12 mouse cellular contexts compared by ENCODE assay signal in genomic region chr16:29711912-29712681, GRCm38 (mm10).
A peak's percentile ranks its signal among the peaks of the same experiment; 100 is the strongest.
DNase-seq lines count a peak whose midpoint lies in the region; ATAC-seq lines count a peak whose summit lies in the region.
"Had no signal": no experiment of that assay in that cellular context is flagged by ENCODE, and none has a peak within 500 bp of the region (broad histone marks: within the 10 kb centered on the region; RNA-seq: fewer than 3 reads in every experiment).

No protein-coding gene starts in this region.

- no peak overlapping the region for H3K4me2 ChIP-seq in hindbrain, embryonic 16.5 days (ENCODE audit: low read length)
- H3K4me2 ChIP-seq in hindbrain, embryonic 13.5 days, result no peak overlapping the region
- H3K4me2 ChIP-seq in kidney, embryonic 14.5 days (replicated peaks; ENCODE audit: low read depth, low read length), result no peak overlapping the region
- H3K4me2 ChIP-seq in kidney, embryonic 16.5 days (replicated peaks; ENCODE audit: low read depth, low read length), result no peak overlapping the region
- H3K4me2 ChIP-seq: intestine, embryonic 15.5 days; liver, embryonic 13.5 days; midbrain, embryonic 12.5 days had no signal

- H3K9me3 ChIP-seq in hindbrain, embryonic 16.5 days (ENCODE audit: control insufficient read depth, low read length), result no peaks in the 10 kb centered on the region
- H3K9me3 ChIP-seq in hindbrain, embryonic 13.5 days, result no peaks in the 10 kb centered on the region
- no peaks in the 10 kb centered on the region for H3K9me3 ChIP-seq in kidney, embryonic 14.5 days (ENCODE audit: control insufficient read depth, low read length)
- no peaks in the 10 kb centered on the region for H3K9me3 ChIP-seq in kidney, embryonic 16.5 days (ENCODE audit: low read length)
- H3K9me3 ChIP-seq: intestine, embryonic 15.5 days; liver, embryonic 13.5 days; midbrain, embryonic 12.5 days had no signal

- peaks cover 16% of the 10 kb centered on the region for H3K27me3 ChIP-seq in hindbrain, embryonic 16.5 days (replicated peaks; ENCODE audit: control insufficient read depth, insufficient read depth, low read length)
- H3K27me3 ChIP-seq in hindbrain, embryonic 13.5 days, result peaks cover 95% of the 10 kb centered on the region
- no peaks in the 10 kb centered on the region for H3K27me3 ChIP-seq in kidney, embryonic 14.5 days (ENCODE audit: control insufficient read depth, insufficient read depth, low read length)
- H3K27me3 ChIP-seq in kidney, embryonic 16.5 days (ENCODE audit: insufficient read depth, low read length), result peaks cover 3% of the 10 kb centered on the region
- H3K27me3 ChIP-seq: intestine, embryonic 15.5 days; liver, embryonic 13.5 days had no signal

- H3K27ac ChIP-seq in hindbrain, embryonic 16.5 days (ENCODE audit: low read depth, low read length), result no peak overlapping the region
- no peak overlapping the region for H3K27ac ChIP-seq in hindbrain, embryonic 13.5 days
- H3K27ac ChIP-seq in kidney, embryonic 14.5 days (ENCODE audit: low read depth, low read length), result no peak overlapping the region
- no peak overlapping the region for H3K27ac ChIP-seq in kidney, embryonic 16.5 days (ENCODE audit: low read length)
- H3K27ac ChIP-seq: intestine, embryonic 15.5 days; liver, embryonic 13.5 days; midbrain, embryonic 12.5 days had no signal

- H3K4me3 ChIP-seq in hindbrain, embryonic 16.5 days (ENCODE audit: low read length), result no peak overlapping the region
- H3K4me3 ChIP-seq in hindbrain, embryonic 13.5 days, result no peak overlapping the region
- no peak overlapping the region for H3K4me3 ChIP-seq in kidney, embryonic 14.5 days (ENCODE audit: low read length)
- H3K4me3 ChIP-seq in kidney, embryonic 16.5 days (ENCODE audit: low read length), result no peak overlapping the region
- H3K4me3 ChIP-seq: intestine, embryonic 15.5 days; liver, embryonic 13.5 days; midbrain, embryonic 12.5 days had no signal

- peak; percentile 57 for ATAC-seq in hindbrain, embryonic 16.5 days
- no peak for ATAC-seq in hindbrain, embryonic 13.5 days (ENCODE audit: low FRiP score)
- no peak for ATAC-seq in megakaryocyte-erythroid progenitor cell, adult 5-6 weeks (replicated peaks; ENCODE audit: low FRiP score, low TSS enrichment, poor library complexity, severe bottlenecking)
- ATAC-seq in kidney, embryonic 14.5 days (ENCODE audit: low FRiP score, low TSS enrichment), result no peak
- ATAC-seq in kidney, embryonic 16.5 days (ENCODE audit: low FRiP score, low TSS enrichment), result no peak
- ATAC-seq: intestine, embryonic 15.5 days had no signal

- no peaks in the 10 kb centered on the region for H3K36me3 ChIP-seq in hindbrain, embryonic 16.5 days (ENCODE audit: control insufficient read depth, insufficient read depth, low read length)
- H3K36me3 ChIP-seq in hindbrain, embryonic 13.5 days, result no peaks in the 10 kb centered on the region
- no peaks in the 10 kb centered on the region for H3K36me3 ChIP-seq in kidney, embryonic 14.5 days (ENCODE audit: control insufficient read depth, insufficient read depth, low read length)
- no peaks in the 10 kb centered on the region for H3K36me3 ChIP-seq in kidney, embryonic 16.5 days (ENCODE audit: insufficient read depth, low read length)
- H3K36me3 ChIP-seq: intestine, embryonic 15.5 days; liver, embryonic 13.5 days; midbrain, embryonic 12.5 days had no signal

- H3K4me1 ChIP-seq in hindbrain, embryonic 16.5 days (ENCODE audit: control insufficient read depth, insufficient read depth, low read depth, low read length), result no peaks in the 10 kb centered on the region
- peaks cover 6% of the 10 kb centered on the region; the same call in 1 of the 2 replicates for H3K4me1 ChIP-seq in hindbrain, embryonic 13.5 days (replicated peaks)
- peaks cover 3% of the 10 kb centered on the region; the same call in 1 of the 2 replicates for H3K4me1 ChIP-seq in kidney, embryonic 14.5 days (ENCODE audit: control insufficient read depth, insufficient read depth, low read length)
- H3K4me1 ChIP-seq in kidney, embryonic 16.5 days (ENCODE audit: insufficient read depth, low read length), result no peaks in the 10 kb centered on the region; the same call in 1 of the 2 replicates
- H3K4me1 ChIP-seq: liver, embryonic 13.5 days; midbrain, embryonic 12.5 days had no signal

- DNase-seq in Muller cell, postnatal 12 days (ENCODE audit: inconsistent ontology term), result peak; percentile 50
- DNase-seq in cerebellum, adult 11-12 months, result peak; percentile 80
- peak; percentile 31 for DNase-seq in heart, adult 8-10 months (ENCODE audit: low spot score)
- DNase-seq: layer of hippocampus, postnatal 36 days; liver, embryonic 13.5 days had no signal

- 64% methylated on average over 12 of the region's 12 CpGs for WGBS in hindbrain, embryonic 16.5 days
- 68% methylated on average over 12 of the region's 12 CpGs for WGBS in hindbrain, embryonic 13.5 days
- 81% methylated on average over 12 of the region's 12 CpGs for WGBS in kidney, embryonic 14.5 days
- 76% methylated on average over 12 of the region's 12 CpGs for WGBS in kidney, embryonic 16.5 days

- H3K9ac ChIP-seq in hindbrain, embryonic 16.5 days (ENCODE audit: low read depth, low read length), result no peak overlapping the region
- no peak overlapping the region for H3K9ac ChIP-seq in hindbrain, embryonic 13.5 days
- no peak overlapping the region for H3K9ac ChIP-seq in kidney, embryonic 14.5 days (ENCODE audit: low read depth, low read length)
- H3K9ac ChIP-seq in kidney, embryonic 16.5 days (replicated peaks; ENCODE audit: low read length), result no peak overlapping the region
- H3K9ac ChIP-seq: intestine, embryonic 15.5 days; liver, embryonic 13.5 days; midbrain, embryonic 12.5 days had no signal
